Mouse (Mus musculus): ENCODE data around the gene Defb47. TPM values are rescaled to one million over a fixed set of nuclear protein-coding genes. Genes with fewer than 3 reads are reported as not detected.

Gene Defb47
- not detected for total RNA-seq (2018; cell fraction: chromatin; rRNA removed)
- not detected for total RNA-seq (2018; cell fraction: cytosol; rRNA removed)
- not detected for total RNA-seq (2018; cell fraction: nucleus; rRNA removed)
- polyA plus RNA-seq (2018), result not detected in 3 replicates

DNA sequence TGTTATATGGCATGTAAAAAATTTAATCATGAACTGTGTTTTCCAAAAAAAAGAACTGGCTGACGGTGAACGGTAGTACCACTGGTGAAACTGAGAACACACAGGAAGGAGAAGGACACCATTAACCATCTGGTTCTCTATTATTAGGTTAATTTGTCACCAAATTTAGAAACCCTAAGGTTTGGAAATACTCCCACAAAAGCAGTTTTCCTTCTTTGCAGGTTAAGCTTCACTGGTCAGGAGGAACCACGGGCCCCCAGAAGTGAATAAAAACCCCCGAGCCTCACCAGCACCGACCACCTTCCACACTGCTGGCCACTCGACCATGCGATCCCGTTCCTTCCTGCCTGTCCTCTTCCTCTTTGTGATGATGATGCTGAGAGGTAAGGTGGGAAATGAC is at the start of gene Defb47:
Gene Defb47, plus strand, starts transcription at position 301 of the 400 bp plus-strand sequence.
- Histone ChIP-seq H3K79me2 (ENCODE audit: inconsistent target) (no peaks in the 10 kb centered on the region), H3K27ac (no peak within 1 kb of the TSS), H3K36me3 (ENCODE audit: inconsistent target) (no peaks in the 10 kb centered on the region), H3K4me3 (ENCODE audit: inconsistent target) (no peak within 1 kb of the TSS)
- WGBS (ENCODE audit: missing documents), result 34% methylated on average over 8 of the region's 8 CpGs

- Histone ChIP-seq H3K27ac (no peak overlapping the region), H3K4me3 (ENCODE audit: inconsistent target) (no peak overlapping the region), H3K36me3 (ENCODE audit: inconsistent target) (peaks cover 82% of the 10 kb centered on the region), H3K79me2 (ENCODE audit: inconsistent target) (no peaks in the 10 kb centered on the region)
- 91% methylated on average over 9 of the region's 9 CpGs for WGBS (ENCODE audit: missing documents)
Measured at GRCm38 (mm10) chr14:62956091-62956490, 41.8 kb upstream of the Defb47 start.

- WGBS (ENCODE audit: missing documents), result 63% methylated on average over 2 of the region's 4 CpGs
- H3K36me3 ChIP-seq (ENCODE audit: inconsistent target), result peaks cover 17% of the 10 kb centered on the region
- no peak overlapping the region for H3K27ac ChIP-seq
- H3K4me3 ChIP-seq (ENCODE audit: inconsistent target), result no peak overlapping the region
- no peaks in the 10 kb centered on the region for H3K79me2 ChIP-seq (ENCODE audit: inconsistent target)
Measured at GRCm38 (mm10) chr14:62963632-62964031, 34.2 kb upstream of the Defb47 start.

DNA sequence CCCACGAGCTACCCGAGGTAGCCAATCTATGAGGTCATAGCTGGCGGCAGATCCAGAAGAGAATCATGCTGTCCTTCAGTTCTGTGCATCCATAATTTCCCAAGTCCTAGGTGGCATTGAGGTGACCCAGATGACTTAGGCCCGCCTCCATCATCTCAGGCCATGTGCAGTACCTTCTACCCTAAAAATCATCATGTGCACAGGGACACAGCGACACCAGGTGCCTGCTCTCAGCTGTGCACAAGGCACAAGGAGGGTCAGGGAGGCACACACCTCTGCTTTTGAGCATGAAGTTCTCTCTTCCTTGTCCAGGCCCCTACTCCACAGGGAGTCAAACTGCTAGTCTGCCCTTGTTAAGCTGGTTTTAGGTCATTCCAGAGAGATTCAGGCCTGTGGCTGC is 32.5 kb upstream of the Defb47 start:
- Histone ChIP-seq H3K36me3 (ENCODE audit: inconsistent target) (peaks cover 12% of the 10 kb centered on the region), H3K79me2 (ENCODE audit: inconsistent target) (no peaks in the 10 kb centered on the region), H3K4me3 (ENCODE audit: inconsistent target) (no peak overlapping the region), H3K27ac (no peak overlapping the region)
- WGBS (ENCODE audit: missing documents), result 82% methylated on average over 5 of the region's 5 CpGs

DNA sequence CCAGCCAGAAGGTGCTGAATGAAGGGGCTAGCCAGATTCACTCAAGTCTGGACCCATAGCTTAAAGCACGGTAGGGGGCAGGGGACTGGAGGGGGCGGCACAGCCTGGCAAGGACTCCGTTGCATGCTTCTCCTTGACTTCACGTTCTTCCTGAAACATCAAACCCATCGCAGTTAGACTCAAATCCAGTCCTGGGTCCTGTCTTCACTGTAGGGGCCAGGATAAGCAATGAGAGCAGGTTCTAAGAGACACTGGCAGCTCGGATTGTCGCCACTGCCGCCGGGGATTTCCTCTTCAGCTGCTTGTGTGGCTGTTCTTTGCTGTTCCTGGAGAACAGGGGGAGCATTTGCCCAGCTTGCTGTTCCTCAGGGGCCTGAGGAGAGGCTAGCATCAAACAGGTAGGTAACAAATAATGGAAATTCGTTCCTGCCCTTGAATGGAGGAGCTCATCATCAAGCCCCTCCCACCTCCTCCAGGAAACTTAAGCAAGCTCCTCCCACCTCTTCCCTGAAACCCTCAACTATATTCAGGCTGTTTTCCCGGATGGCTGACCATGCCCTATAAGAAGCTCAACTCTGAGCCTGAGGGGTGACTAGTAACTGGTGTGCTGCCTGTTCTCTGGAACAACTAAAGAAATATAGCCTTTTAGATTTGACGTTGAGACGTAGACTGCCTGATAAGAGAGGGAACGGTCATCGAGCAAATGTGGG is 31.9 kb upstream of the Defb47 start:
- Histone ChIP-seq H3K27ac (no peak overlapping the region), H3K79me2 (ENCODE audit: inconsistent target) (no peaks in the 10 kb centered on the region), H3K36me3 (ENCODE audit: inconsistent target) (peaks cover 7% of the 10 kb centered on the region), H3K4me3 (ENCODE audit: inconsistent target) (no peak overlapping the region)
- 41% methylated on average over 15 of the region's 15 CpGs for WGBS (ENCODE audit: missing documents)

- H3K36me3 ChIP-seq (ENCODE audit: inconsistent target), result no peaks in the 10 kb centered on the region
- no peak overlapping the region for H3K27ac ChIP-seq
- H3K4me3 ChIP-seq (ENCODE audit: inconsistent target), result no peak overlapping the region
- 30% methylated on average over 3 of the region's 5 CpGs for WGBS (ENCODE audit: missing documents)
- H3K79me2 ChIP-seq (ENCODE audit: inconsistent target), result no peaks in the 10 kb centered on the region
Measured at GRCm38 (mm10) chr14:62975046-62975445, 22.8 kb upstream of the Defb47 start.

DNA sequence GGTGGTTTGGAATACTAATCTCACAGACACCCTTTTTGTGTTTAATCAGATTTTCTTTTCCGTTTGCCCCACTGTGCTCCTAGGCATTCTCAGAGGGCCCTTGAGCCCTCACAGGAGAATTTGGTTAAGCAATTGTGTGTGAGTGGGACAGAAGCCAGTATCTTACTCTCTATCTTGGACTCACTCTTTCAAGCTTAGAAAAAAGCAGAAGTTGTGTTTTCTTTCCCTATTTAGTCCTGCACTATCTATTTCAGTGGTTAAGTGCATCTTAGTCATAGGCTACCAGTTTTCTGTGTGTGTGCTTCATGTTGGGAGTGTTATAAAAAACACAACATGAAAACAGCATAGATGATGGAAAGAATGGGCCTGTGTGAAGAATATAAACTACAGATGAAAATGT is 18.1 kb upstream of the Defb47 start:
- no peak overlapping the region for H3K27ac ChIP-seq
- no peaks in the 10 kb centered on the region for H3K79me2 ChIP-seq (ENCODE audit: inconsistent target)
- no peak overlapping the region for H3K4me3 ChIP-seq (ENCODE audit: inconsistent target)
- H3K36me3 ChIP-seq (ENCODE audit: inconsistent target), result no peaks in the 10 kb centered on the region
- 10% methylated on average over 1 of the region's 1 CpGs for WGBS (ENCODE audit: missing documents)

DNA sequence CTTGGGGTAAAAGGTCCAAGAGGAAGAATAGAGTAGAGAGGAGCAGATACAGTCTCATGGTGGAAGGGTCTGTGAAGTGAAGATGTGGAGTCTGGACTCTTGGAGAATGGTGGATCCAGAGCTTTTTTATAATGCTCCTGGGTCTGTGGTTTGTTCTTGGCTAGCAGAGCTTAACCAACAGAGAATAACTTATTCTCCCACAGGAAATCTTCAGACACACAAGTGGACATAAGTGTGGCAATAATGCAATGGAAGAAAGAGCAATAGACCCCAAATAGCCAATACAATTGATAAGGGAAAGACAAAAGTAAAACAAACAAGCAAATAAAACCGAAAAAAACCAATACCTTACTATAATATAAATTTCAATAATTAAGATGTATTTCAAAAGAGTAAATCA is 13.5 kb upstream of the Defb47 start, which contains the start of gene Defb48:
Gene Defb48, minus strand, starts transcription at position 101 of the 400 bp plus-strand sequence.
- 89% methylated on average over 1 of the region's 1 CpGs for WGBS (ENCODE audit: missing documents)

DNA sequence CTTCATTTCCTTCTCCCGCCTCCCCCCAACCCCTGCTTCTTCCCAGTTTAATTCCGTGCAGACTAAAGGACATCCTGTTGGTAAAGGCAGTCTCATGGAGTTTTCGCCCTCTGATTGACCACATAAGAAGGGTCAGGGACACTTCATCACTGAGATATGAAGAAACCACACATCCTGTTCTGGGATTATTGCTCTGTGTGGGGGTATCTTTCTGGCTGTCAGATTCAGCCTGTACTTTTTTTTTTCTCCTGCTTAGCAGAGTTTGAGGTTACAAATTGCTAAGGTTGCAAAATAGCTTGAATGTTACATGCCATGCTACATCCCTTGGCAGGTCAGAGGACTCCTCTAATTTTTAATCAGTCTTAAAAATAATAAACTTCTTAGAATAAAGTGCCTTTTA is 6.6 kb upstream of the Defb47 start:
- H3K4me3 ChIP-seq (ENCODE audit: inconsistent target), result no peak overlapping the region
- no peaks in the 10 kb centered on the region for H3K36me3 ChIP-seq (ENCODE audit: inconsistent target)
- no peak overlapping the region for H3K27ac ChIP-seq
- no peaks in the 10 kb centered on the region for H3K79me2 ChIP-seq (ENCODE audit: inconsistent target)
- 32% methylated on average over 3 of the region's 3 CpGs for WGBS (ENCODE audit: missing documents)

More for the DNA sequence above, 13.5 kb upstream of the Defb47 start, which contains the start of gene Defb48:
- H3K36me3 ChIP-seq (ENCODE audit: inconsistent target), result no peaks in the 10 kb centered on the region
- no peak within 1 kb of the TSS for H3K4me3 ChIP-seq (ENCODE audit: inconsistent target)
- H3K79me2 ChIP-seq (ENCODE audit: inconsistent target), result no peaks in the 10 kb centered on the region
- no peak within 1 kb of the TSS for H3K27ac ChIP-seq

- no peaks in the 10 kb centered on the region for H3K79me2 ChIP-seq (ENCODE audit: inconsistent target)
- no peak overlapping the region for H3K4me3 ChIP-seq (ENCODE audit: inconsistent target)
- WGBS (ENCODE audit: missing documents), result 95% methylated on average over 7 of the region's 7 CpGs
- H3K27ac ChIP-seq, result no peak overlapping the region
- H3K36me3 ChIP-seq (ENCODE audit: inconsistent target), result no peaks in the 10 kb centered on the region
Measured at GRCm38 (mm10) chr14:62991849-62992510, 5.9 kb upstream of the Defb47 start.

GRCm38 (mm10) chr14:62998977-62999376 is 1.1 kb downstream of the Defb47 start:
- WGBS (ENCODE audit: missing documents), result 15% methylated on average over 4 of the region's 4 CpGs
- Histone ChIP-seq H3K27ac (no peak overlapping the region), H3K36me3 (ENCODE audit: inconsistent target) (no peaks in the 10 kb centered on the region), H3K4me3 (ENCODE audit: inconsistent target) (no peak overlapping the region), H3K79me2 (ENCODE audit: inconsistent target) (no peaks in the 10 kb centered on the region)

DNA sequence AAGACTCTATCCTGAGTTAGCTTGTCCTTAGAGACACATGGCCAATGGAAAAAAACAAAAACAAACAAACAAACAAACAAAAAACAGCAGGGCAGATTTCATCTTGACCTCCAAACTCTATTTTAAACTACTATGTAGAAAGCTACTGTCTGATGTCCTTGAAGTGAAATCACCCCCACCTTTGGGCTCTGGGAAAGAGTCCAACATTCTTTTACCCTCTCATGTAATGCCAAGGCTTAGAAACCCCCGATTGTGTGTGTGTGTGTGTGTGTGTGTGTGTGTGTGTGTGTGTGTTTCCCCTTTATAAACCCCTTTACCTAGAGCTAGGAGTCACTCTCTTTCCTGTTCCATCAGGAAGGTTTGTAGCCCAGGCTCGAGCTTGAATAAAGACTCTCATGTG is 4.7 kb downstream of the Defb47 start:
- Histone ChIP-seq H3K27ac (no peak overlapping the region), H3K4me3 (ENCODE audit: inconsistent target) (no peak overlapping the region), H3K79me2 (ENCODE audit: inconsistent target) (no peaks in the 10 kb centered on the region), H3K36me3 (ENCODE audit: inconsistent target) (no peaks in the 10 kb centered on the region)
- 51% methylated on average over 2 of the region's 2 CpGs for WGBS (ENCODE audit: missing documents)

DNA sequence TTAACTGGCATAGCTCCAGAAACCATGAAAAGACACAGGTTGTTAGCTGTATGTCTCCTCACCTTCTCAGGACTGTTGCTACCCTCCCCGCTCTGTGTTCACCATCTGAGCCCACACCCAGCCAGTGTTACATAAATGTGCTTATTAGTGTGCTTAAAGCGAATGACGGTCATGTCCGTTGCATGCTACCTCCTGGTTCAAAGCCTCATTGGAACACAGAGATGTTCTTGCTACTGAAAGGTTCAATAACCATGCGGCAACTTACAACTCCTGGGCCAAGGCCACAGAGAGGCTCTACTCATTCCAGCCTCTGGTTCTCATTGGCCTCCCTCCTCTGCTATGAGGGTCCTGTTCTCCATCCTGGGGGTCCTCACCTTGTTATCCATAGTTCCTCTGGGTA is 13.6 kb downstream of the Defb47 start, which contains the start of gene Defb43:
Gene Defb43, plus strand, starts transcription at position 301 of the 400 bp plus-strand sequence.
- no peaks in the 10 kb centered on the region for H3K79me2 ChIP-seq (ENCODE audit: inconsistent target)
- H3K4me3 ChIP-seq (ENCODE audit: inconsistent target), result no peak within 1 kb of the TSS
- WGBS (ENCODE audit: missing documents), result 95% methylated on average over 5 of the region's 5 CpGs
- H3K36me3 ChIP-seq (ENCODE audit: inconsistent target), result no peaks in the 10 kb centered on the region
- no peak within 1 kb of the TSS for H3K27ac ChIP-seq

GRCm38 (mm10) chr14:63013082-63013481 is 15.2 kb downstream of the Defb47 start:
- Histone ChIP-seq H3K4me3 (ENCODE audit: inconsistent target) (no peak overlapping the region), H3K27ac (no peak overlapping the region), H3K79me2 (ENCODE audit: inconsistent target) (no peaks in the 10 kb centered on the region), H3K36me3 (ENCODE audit: inconsistent target) (no peaks in the 10 kb centered on the region)
- 61% methylated on average over 3 of the region's 4 CpGs for WGBS (ENCODE audit: missing documents)

- 92% methylated on average over 4 of the region's 4 CpGs for WGBS (ENCODE audit: missing documents)
- H3K36me3 ChIP-seq (ENCODE audit: inconsistent target), result no peaks in the 10 kb centered on the region
- no peak overlapping the region for H3K27ac ChIP-seq
- H3K79me2 ChIP-seq (ENCODE audit: inconsistent target), result no peaks in the 10 kb centered on the region
- H3K4me3 ChIP-seq (ENCODE audit: inconsistent target), result no peak overlapping the region
Measured at GRCm38 (mm10) chr14:63014667-63015066, 16.8 kb downstream of the Defb47 start.
